Mouse (Mus musculus) forebrain, embryonic 11.5 days (tissue): ENCODE data around the gene Myo1c. TPM values are rescaled to one million over a fixed set of nuclear protein-coding genes. Genes with fewer than 3 reads are reported as not detected.
A peak's percentile ranks its signal among the peaks of the same experiment; 100 is the strongest.

Source experiments
- ATAC-seq: fragments of 200-750 bp; cut with Nextera tagmentation; replicated peaks from 2 replicates; pipeline ENCODE4 v1.8.0; 2017; ENCODE audit warnings: moderate TSS enrichment; ENCODE audit not compliant: low FRiP score
- DNase-seq: peaks from one replicate; pipeline ENCODE4 v3.0.0-alpha.2; 2017; ENCODE audit warnings: low spot score
- H3K27ac ChIP-seq: fragments of 300-500 bp; sonication (generic); 2 replicates; pipeline ENCODE4 v1.5.1; 2014; ENCODE audit warnings: low read depth, low read length
- H3K27me3 ChIP-seq: fragments of 300-500 bp; sonication (generic); 2 replicates; pipeline ENCODE4 v1.6.1; 2014; ENCODE audit warnings: mild to moderate bottlenecking, low read length, mixed read lengths; ENCODE audit not compliant: control insufficient read depth, insufficient read depth
- H3K36me3 ChIP-seq: fragments of 300-500 bp; sonication (generic); 2 replicates; pipeline ENCODE4 v1.6.1; 2014; ENCODE audit warnings: mild to moderate bottlenecking, low read length, moderate library complexity, mixed read lengths; ENCODE audit not compliant: control insufficient read depth, insufficient read depth
- H3K4me1 ChIP-seq: fragments of 300-500 bp; sonication (generic); replicated peaks from 2 replicates; pipeline ENCODE4 v1.6.1; 2014; ENCODE audit warnings: low read length, mixed read lengths; ENCODE audit not compliant: control insufficient read depth, insufficient read depth
- H3K4me2 ChIP-seq: fragments of 300-500 bp; sonication (generic); 2 replicates; pipeline ENCODE4 v1.6.1; 2014; ENCODE audit warnings: low read depth, mild to moderate bottlenecking, low read length, moderate library complexity, mixed read lengths; ENCODE audit not compliant: severe bottlenecking
- H3K4me3 ChIP-seq: fragments of 300-500 bp; sonication (generic); 2 replicates; pipeline ENCODE4 v1.5.1; 2014; ENCODE audit warnings: low read depth, low read length
- H3K9ac ChIP-seq: fragments of 300-500 bp; sonication (generic); 2 replicates; pipeline ENCODE4 v1.6.1; 2014; ENCODE audit warnings: low read length
- H3K9me3 ChIP-seq: fragments of 300-500 bp; sonication (generic); 2 replicates; pipeline ENCODE4 v1.6.1; 2016; ENCODE audit warnings: low read length, mixed read lengths; ENCODE audit not compliant: control insufficient read depth
- WGBS: fragments of 180-500 bp; shearing (Covaris S2); extraction: QIAGEN DNeasy Blood & Tissue Kit; methylation state at CpG from one replicate; pipeline ENCODE4 v1.1.7; 2014; 5-methylcytosine and 5-hydroxymethylcytosine counted together
- polyA plus RNA-seq: library from polyadenylated mRNA; unstranded; fragments of >200 nt; fragmentation: Nextera tagmentation; extraction: Ambion mirVana; gene quantifications from 2 replicates; pipeline ENCODE4 v1.2.1, GENCODE M21; 2014

Gene Myo1c
- polyA plus RNA-seq = 13.8 and 15.1 TPM in 2 replicates

- no peak for ATAC-seq
- Histone ChIP-seq H3K36me3 (no peaks in the 10 kb centered on the region), H3K9ac (peak within 1 kb of the TSS; percentile 75), H3K27me3 (peaks cover 19% of the 10 kb centered on the region), H3K27ac (no peak within 1 kb of the TSS; the same call in 1 of the 2 replicates), H3K4me3 (peak within 1 kb of the TSS; percentile 67), H3K4me2 (peak within 1 kb of the TSS; percentile 96), H3K9me3 (no peaks in the 10 kb centered on the region), H3K4me1 (peaks cover 17% of the 10 kb centered on the region)
- no peak for DNase-seq
- WGBS = 78% methylated on average over 7 of the region's 7 CpGs
These were observed at the start of gene Myo1c for GRCm38 (mm10) chr11:75650311-75650710. TSS of gene Myo1c (plus strand) at chr11:75650504.

- Histone ChIP-seq H3K4me2 (no peak overlapping the region), H3K4me3 (no peak overlapping the region), H3K4me1 (no peaks in the 10 kb centered on the region), H3K27me3 (no peaks in the 10 kb centered on the region), H3K36me3 (peaks cover 2% of the 10 kb centered on the region), H3K9ac (no peak overlapping the region), H3K9me3 (no peaks in the 10 kb centered on the region), H3K27ac (no peak overlapping the region)
- DNase-seq (no peak), ATAC-seq (no peak)
- 87% methylated on average over 5 of the region's 5 CpGs for WGBS
These were observed 45.5 kb upstream of the Myo1c start for GRCm38 (mm10) chr11:75604826-75605225.

GRCm38 (mm10) chr11:75605318-75605717 is 45.0 kb upstream of the Myo1c start:
- no peak for ATAC-seq
- no peaks in the 10 kb centered on the region for H3K27me3 ChIP-seq
- H3K4me2 ChIP-seq = no peak overlapping the region
- no peaks in the 10 kb centered on the region for H3K9me3 ChIP-seq
- DNase-seq = no peak
- H3K4me3 ChIP-seq = no peak overlapping the region
- 77% methylated on average over 1 of the region's 1 CpGs for WGBS
- H3K27ac ChIP-seq = no peak overlapping the region
- no peak overlapping the region for H3K9ac ChIP-seq
- no peaks in the 10 kb centered on the region for H3K4me1 ChIP-seq
- H3K36me3 ChIP-seq = peaks cover 2% of the 10 kb centered on the region

GRCm38 (mm10) chr11:75608776-75609175 is 41.5 kb upstream of the Myo1c start:
- no peak overlapping the region for H3K4me2 ChIP-seq
- DNase-seq (no peak), ATAC-seq (no peak)
- H3K27ac ChIP-seq = no peak overlapping the region
- H3K9me3 ChIP-seq = no peaks in the 10 kb centered on the region
- no peak overlapping the region for H3K9ac ChIP-seq
- H3K4me1 ChIP-seq = no peaks in the 10 kb centered on the region
- H3K4me3 ChIP-seq = no peak overlapping the region
- 94% methylated on average over 5 of the region's 5 CpGs for WGBS
- H3K27me3 ChIP-seq = no peaks in the 10 kb centered on the region
- H3K36me3 ChIP-seq = no peaks in the 10 kb centered on the region

GRCm38 (mm10) chr11:75610021-75610420 is 40.3 kb upstream of the Myo1c start:
- Histone ChIP-seq H3K27ac (no peak overlapping the region), H3K36me3 (no peaks in the 10 kb centered on the region), H3K9ac (no peak overlapping the region), H3K4me2 (no peak overlapping the region), H3K4me3 (no peak overlapping the region), H3K9me3 (no peaks in the 10 kb centered on the region), H3K27me3 (no peaks in the 10 kb centered on the region), H3K4me1 (no peaks in the 10 kb centered on the region)
- DNase-seq (no peak), ATAC-seq (no peak)
- 90% methylated on average over 2 of the region's 2 CpGs for WGBS

- Histone ChIP-seq H3K27ac (no peak overlapping the region), H3K36me3 (no peaks in the 10 kb centered on the region; the same call in 1 of the 2 replicates), H3K4me1 (no peaks in the 10 kb centered on the region), H3K9me3 (no peaks in the 10 kb centered on the region), H3K4me2 (no peak overlapping the region), H3K27me3 (no peaks in the 10 kb centered on the region), H3K9ac (no peak overlapping the region), H3K4me3 (no peak overlapping the region)
- no peak for DNase-seq
- 98% methylated on average over 1 of the region's 1 CpGs for WGBS
- ATAC-seq = no peak
These were observed 35.5 kb upstream of the Myo1c start for GRCm38 (mm10) chr11:75614769-75615168.

- no peak for ATAC-seq
- 90% methylated on average over 2 of the region's 2 CpGs for WGBS
- H3K4me2 ChIP-seq = no peak overlapping the region
These were observed 34.7 kb upstream of the Myo1c start for GRCm38 (mm10) chr11:75615556-75615955.

GRCm38 (mm10) chr11:75619133-75619532 is 31.2 kb upstream of the Myo1c start:
- Histone ChIP-seq H3K4me1 (no peaks in the 10 kb centered on the region), H3K9me3 (no peaks in the 10 kb centered on the region), H3K4me2 (no peak overlapping the region), H3K27me3 (no peaks in the 10 kb centered on the region), H3K36me3 (no peaks in the 10 kb centered on the region; the same call in 1 of the 2 replicates), H3K27ac (no peak overlapping the region), H3K9ac (no peak overlapping the region), H3K4me3 (no peak overlapping the region)
- DNase-seq = no peak
- WGBS = 83% methylated on average over 5 of the region's 5 CpGs
- ATAC-seq = no peak

More at GRCm38 (mm10) chr11:75615556-75615955, 34.7 kb upstream of the Myo1c start:
- Histone ChIP-seq H3K27me3 (no peaks in the 10 kb centered on the region), H3K4me3 (no peak overlapping the region), H3K9ac (no peak overlapping the region), H3K27ac (no peak overlapping the region), H3K36me3 (no peaks in the 10 kb centered on the region; the same call in 1 of the 2 replicates), H3K9me3 (no peaks in the 10 kb centered on the region), H3K4me1 (no peaks in the 10 kb centered on the region)
- DNase-seq = no peak

GRCm38 (mm10) chr11:75620136-75620780 is 30.0 kb upstream of the Myo1c start:
- Histone ChIP-seq H3K36me3 (no peaks in the 10 kb centered on the region; the same call in 1 of the 2 replicates), H3K4me1 (no peaks in the 10 kb centered on the region), H3K9me3 (no peaks in the 10 kb centered on the region), H3K27me3 (no peaks in the 10 kb centered on the region), H3K4me3 (no peak overlapping the region), H3K9ac (no peak overlapping the region), H3K4me2 (no peak overlapping the region), H3K27ac (no peak overlapping the region)
- ATAC-seq = no peak
- no peak for DNase-seq
- 91% methylated on average over 12 of the region's 12 CpGs for WGBS
